16 mouse cellular contexts compared by ENCODE assay signal in the genomic region with DNA sequence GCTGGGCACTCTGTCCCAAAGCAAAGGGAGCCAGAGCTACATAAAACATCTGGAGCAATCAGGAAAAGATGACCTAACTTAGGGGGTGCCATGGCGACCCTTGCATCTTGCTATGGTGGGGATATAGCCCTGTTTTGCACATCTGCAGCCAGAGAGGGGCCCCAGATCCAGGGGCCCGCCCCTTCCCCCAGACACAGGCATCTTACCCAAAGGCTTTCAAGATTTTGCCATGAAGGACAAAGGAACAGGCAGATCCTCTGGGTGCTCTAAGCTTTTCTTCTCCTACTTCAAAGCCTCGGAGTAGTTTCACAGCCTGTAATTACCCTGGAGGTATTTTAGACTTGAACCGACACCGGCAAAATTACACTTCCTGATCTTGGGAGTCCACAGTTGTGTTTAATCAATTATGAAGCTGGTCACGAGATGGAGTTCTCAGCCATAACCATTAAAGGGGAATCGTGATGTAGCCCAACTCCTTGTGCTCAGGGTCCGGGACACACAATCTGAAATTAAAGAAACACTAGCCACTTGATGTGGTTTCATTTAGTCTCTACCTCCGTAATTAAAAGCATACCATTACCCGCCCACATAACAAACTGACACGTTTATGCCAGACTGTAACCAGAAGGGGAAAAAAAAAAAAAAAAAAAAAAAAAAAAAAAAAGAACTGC.
DNase-seq lines count a peak whose midpoint lies in the region; ATAC-seq and TF ChIP-seq lines count a peak whose summit lies in the region.
"Had no signal": no experiment of that assay in that cellular context is flagged by ENCODE, and none has a peak within 500 bp of the region (broad histone marks: within the 10 kb centered on the region; RNA-seq: fewer than 3 reads in every experiment).

No protein-coding gene starts in this region.

- H3K4me1 ChIP-seq in forebrain, embryonic 10.5 days: peaks cover 14% of the 10 kb centered on the region
- no peaks in the 10 kb centered on the region for H3K4me1 ChIP-seq in forebrain, embryonic 15.5 days
- H3K4me1 ChIP-seq in embryonic facial prominence, embryonic 14.5 days (ENCODE audit: control insufficient read depth, insufficient read depth, low read length): peaks cover 5% of the 10 kb centered on the region; the same call in 1 of the 2 replicates
- peaks cover 7% of the 10 kb centered on the region; the same call in 1 of the 2 replicates for H3K4me1 ChIP-seq in limb, embryonic 15.5 days
- H3K4me1 ChIP-seq in cerebellum, adult 2 months (ENCODE audit: control insufficient read depth, insufficient read depth, low read length): no peaks in the 10 kb centered on the region

- no peak overlapping the region for H3K4me3 ChIP-seq in forebrain, embryonic 10.5 days
- no peak overlapping the region for H3K4me3 ChIP-seq in forebrain, embryonic 15.5 days
- H3K4me3 ChIP-seq in embryonic facial prominence, embryonic 14.5 days (ENCODE audit: low read depth, low read length): no peak overlapping the region
- H3K4me3 ChIP-seq in limb, embryonic 15.5 days: no peak overlapping the region
- no peak overlapping the region for H3K4me3 ChIP-seq in cerebellum, adult 2 months (replicated peaks; ENCODE audit: insufficient read depth, low read depth, low read length)

- TF ChIP-seq CTCF in cerebellum, adult 2 months (IDR thresholded peaks at IDR 0.05; ENCODE audit: borderline replicate concordance, insufficient read depth, low read depth, low read length): no peak

- no peak for DNase-seq in forebrain, embryonic 10.5 days (ENCODE audit: extremely low spot score, low spot score)
- DNase-seq in kidney, adult 9 months: peak; percentile 7
- DNase-seq in kidney, postnatal 25 days: no peak
- DNase-seq in embryonic facial prominence, embryonic 14.5 days (ENCODE audit: low spot score): peak; percentile 69
- DNase-seq in cerebellum, adult 11-12 months: no peak
- DNase-seq in cerebellum, adult 2 months: no peak
- DNase-seq: adrenal gland, postnatal 36 days; cerebellum, adult 11 months; layer of hippocampus, postnatal 36 days; left cerebral cortex, postnatal 4 days; liver, postnatal 0 days; spleen, adult 18-20 months had no signal

- TF ChIP-seq POLR2A in cerebellum, adult 2 months (IDR thresholded peaks at IDR 0.05; ENCODE audit: borderline replicate concordance, insufficient read depth, low read length): no peak

- H3K9me3 ChIP-seq in forebrain, embryonic 10.5 days: no peaks in the 10 kb centered on the region
- H3K9me3 ChIP-seq in forebrain, embryonic 15.5 days: no peaks in the 10 kb centered on the region
- no peaks in the 10 kb centered on the region for H3K9me3 ChIP-seq in embryonic facial prominence, embryonic 14.5 days (ENCODE audit: control insufficient read depth, low read length)
- no peaks in the 10 kb centered on the region for H3K9me3 ChIP-seq in limb, embryonic 15.5 days

- no peak overlapping the region for H3K9ac ChIP-seq in forebrain, embryonic 15.5 days (replicated peaks)
- H3K9ac ChIP-seq in embryonic facial prominence, embryonic 14.5 days (ENCODE audit: low read depth, low read length): no peak overlapping the region
- H3K9ac ChIP-seq in limb, embryonic 15.5 days: no peak overlapping the region
- H3K9ac ChIP-seq: liver, postnatal 0 days had no signal

- no peak for ATAC-seq in forebrain, embryonic 15.5 days (replicated peaks)
- ATAC-seq in embryonic facial prominence, embryonic 14.5 days (ENCODE audit: low read depth): peak; percentile 38; the same call in 1 of the 2 replicates
- ATAC-seq in limb, embryonic 15.5 days (ENCODE audit: insufficient number of reproducible peaks, low FRiP score, low TSS enrichment, low read depth): no peak
- ATAC-seq: hindbrain, postnatal 0 days; liver, postnatal 0 days had no signal

- WGBS in forebrain, embryonic 10.5 days: 41% methylated on average over 11 of the region's 11 CpGs
- 36% methylated on average over 11 of the region's 11 CpGs for WGBS in forebrain, embryonic 15.5 days
- WGBS in embryonic facial prominence, embryonic 14.5 days: 18% methylated on average over 11 of the region's 11 CpGs
- 9% methylated on average over 11 of the region's 11 CpGs for WGBS in limb, embryonic 15.5 days
- 81% methylated on average over 11 of the region's 11 CpGs for WGBS in cerebellum, adult 2 months

- H3K4me2 ChIP-seq in forebrain, embryonic 15.5 days (replicated peaks): no peak overlapping the region
- peak overlapping the region; percentile 36 for H3K4me2 ChIP-seq in embryonic facial prominence, embryonic 14.5 days (ENCODE audit: low read depth, low read length)
- H3K4me2 ChIP-seq in limb, embryonic 15.5 days: peak overlapping the region; percentile 29; the same call in 1 of the 2 replicates

- H3K27ac ChIP-seq in forebrain, embryonic 10.5 days: peak overlapping the region; percentile 67
- H3K27ac ChIP-seq in forebrain, embryonic 15.5 days (replicated peaks): no peak overlapping the region
- H3K27ac ChIP-seq in embryonic facial prominence, embryonic 14.5 days (replicated peaks; ENCODE audit: low read depth, low read length): 0 out of 2 replicates have a peak overlapping the region, but pooled peaks have one; percentile 11
- H3K27ac ChIP-seq in limb, embryonic 15.5 days: no peak overlapping the region
- no peak overlapping the region for H3K27ac ChIP-seq in cerebellum, adult 2 months (ENCODE audit: insufficient read depth, low read length)
- H3K27ac ChIP-seq: hindbrain, postnatal 0 days had no signal

- no peaks in the 10 kb centered on the region for H3K36me3 ChIP-seq in forebrain, embryonic 10.5 days (replicated peaks)
- H3K36me3 ChIP-seq in forebrain, embryonic 15.5 days: no peaks in the 10 kb centered on the region
- no peaks in the 10 kb centered on the region for H3K36me3 ChIP-seq in embryonic facial prominence, embryonic 14.5 days (ENCODE audit: control insufficient read depth, insufficient read depth, low read length)
- no peaks in the 10 kb centered on the region for H3K36me3 ChIP-seq in limb, embryonic 15.5 days

- H3K27me3 ChIP-seq in forebrain, embryonic 10.5 days (ENCODE audit: poor library complexity, severe bottlenecking): no peaks in the 10 kb centered on the region
- no peaks in the 10 kb centered on the region for H3K27me3 ChIP-seq in forebrain, embryonic 15.5 days
- H3K27me3 ChIP-seq in embryonic facial prominence, embryonic 14.5 days (replicated peaks; ENCODE audit: control insufficient read depth, insufficient read depth, low read length): no peaks in the 10 kb centered on the region
- no peaks in the 10 kb centered on the region for H3K27me3 ChIP-seq in limb, embryonic 15.5 days
- no peaks in the 10 kb centered on the region for H3K27me3 ChIP-seq in cerebellum, adult 2 months (ENCODE audit: control insufficient read depth, insufficient read depth, low read length)
- H3K27me3 ChIP-seq: CH12.LX had no signal

Comparison
In these comparisons a context has a peak if more than half of its experiments do, and no peak if none do; other contexts are left out.
1. DNase-seq: peak in kidney, adult 9 months (single experiment) and embryonic facial prominence, embryonic 14.5 days (single experiment); none in forebrain, embryonic 10.5 days (single experiment), kidney, postnatal 25 days (0 of 2), cerebellum, adult 11-12 months (single experiment) and cerebellum, adult 2 months (0 of 2).
2. H3K27ac ChIP-seq: peak in forebrain, embryonic 10.5 days (single experiment) and embryonic facial prominence, embryonic 14.5 days (single experiment); none in forebrain, embryonic 15.5 days (single experiment), limb, embryonic 15.5 days (single experiment) and cerebellum, adult 2 months (single experiment).